Mouse (Mus musculus) lung, postnatal 14 days (tissue): Measurements from ENCODE around the gene Etl4.

Experiments used
- DNase-seq: peaks from one replicate; pipeline ENCODE4 v3.0.0; 2021

Gene Etl4

GRCm38 (mm10) chr2:20723990-20724745 lies 814.6 kb downstream of the Etl4 start:
- no peak for DNase-seq

DNA sequence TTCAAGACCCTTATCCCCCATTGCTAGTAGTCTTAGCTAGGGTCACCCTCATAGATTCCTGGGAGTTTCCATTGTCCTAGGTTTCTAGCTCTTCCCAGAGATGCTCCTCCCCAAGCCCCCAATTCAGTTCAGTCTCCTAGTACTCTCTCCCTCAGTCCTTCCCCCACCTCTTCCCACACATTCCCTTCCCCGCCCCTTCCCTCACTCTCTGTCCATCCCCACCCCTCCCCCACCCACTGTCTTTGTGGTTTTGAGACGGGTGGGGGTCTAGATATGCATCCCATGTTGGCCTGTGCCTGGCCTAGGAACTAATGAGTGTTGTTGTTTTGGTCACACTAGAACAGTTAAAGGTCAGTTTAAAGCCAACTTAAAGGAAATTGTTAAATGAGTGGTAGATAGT lies 817.4 kb downstream of the Etl4 start:
- no peak for DNase-seq

DNA sequence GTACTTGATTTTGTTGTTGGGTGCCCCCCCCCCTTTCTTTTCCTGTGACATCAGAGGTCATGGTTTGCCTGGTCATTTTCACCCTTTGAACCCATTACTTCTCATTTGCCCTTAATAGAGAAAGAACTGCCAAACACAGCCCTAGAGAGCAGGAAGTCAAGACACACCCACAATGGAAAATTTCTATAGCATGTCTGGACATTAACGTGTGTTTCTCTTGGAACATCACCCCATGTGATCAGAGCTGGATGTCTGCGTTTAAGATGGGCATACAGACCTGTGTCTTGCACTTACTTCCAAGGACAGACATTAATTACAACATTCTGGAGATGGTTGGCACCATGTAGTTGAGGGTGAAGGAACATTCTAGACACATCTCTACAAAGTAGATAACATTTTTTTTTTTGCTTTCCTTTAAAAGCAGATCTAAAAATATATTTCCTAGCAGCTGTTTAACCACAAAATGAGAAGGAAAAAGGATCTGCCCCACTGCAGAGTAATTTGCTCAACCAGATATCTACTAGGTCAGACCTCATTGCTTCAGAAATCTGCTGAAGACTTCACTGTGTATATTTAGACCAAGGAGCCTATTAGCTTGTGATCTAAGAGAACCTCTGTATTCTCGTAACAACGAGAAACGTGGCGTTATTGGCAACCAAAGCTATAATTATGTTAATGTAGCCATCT lies 818.3 kb downstream of the Etl4 start:
- no peak for DNase-seq

- DNase-seq = no peak
Observed at GRCm38 (mm10) chr2:20735444-20735843, 825.9 kb downstream of the Etl4 start.

DNA sequence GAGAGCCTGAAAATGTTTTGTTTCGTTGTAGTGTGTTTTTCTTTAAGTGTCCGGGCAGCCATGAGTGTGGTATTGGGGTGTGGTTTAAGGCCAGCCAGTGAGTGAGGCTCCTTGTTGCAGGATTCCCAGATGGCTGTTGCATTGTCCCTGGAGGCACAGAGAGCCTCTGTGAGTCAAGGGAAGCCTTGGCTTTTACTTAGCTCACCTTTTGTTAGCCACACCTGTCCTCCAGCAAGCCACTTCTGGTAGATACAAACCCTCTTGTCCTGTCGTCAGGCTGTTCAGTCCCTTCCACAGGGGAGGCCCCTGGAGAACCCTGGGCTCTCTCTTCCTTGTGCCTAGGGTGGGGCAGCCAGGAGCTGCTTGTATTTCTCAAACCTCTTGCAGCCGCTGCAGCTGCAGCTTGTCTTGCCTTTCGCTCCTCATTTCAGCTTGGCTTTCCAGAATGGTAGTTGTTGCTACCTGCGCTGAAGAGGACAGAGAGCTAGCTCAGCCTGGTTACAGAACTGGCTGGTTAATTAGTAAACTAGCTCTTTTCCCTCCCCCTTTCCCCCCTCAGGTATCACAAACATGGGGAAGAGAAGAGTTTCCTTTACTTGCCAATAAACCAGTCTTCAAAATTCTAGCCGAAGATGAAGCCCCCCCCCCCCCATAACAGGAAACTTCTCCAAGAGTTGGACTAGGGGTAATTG lies 826.9 kb downstream of the Etl4 start:
- peak; percentile 4 for DNase-seq

GRCm38 (mm10) chr2:20737112-20737808 lies 827.7 kb downstream of the Etl4 start:
- no peak for DNase-seq

- DNase-seq = no peak
Observed at GRCm38 (mm10) chr2:20737837-20738236, 828.3 kb downstream of the Etl4 start.

DNA sequence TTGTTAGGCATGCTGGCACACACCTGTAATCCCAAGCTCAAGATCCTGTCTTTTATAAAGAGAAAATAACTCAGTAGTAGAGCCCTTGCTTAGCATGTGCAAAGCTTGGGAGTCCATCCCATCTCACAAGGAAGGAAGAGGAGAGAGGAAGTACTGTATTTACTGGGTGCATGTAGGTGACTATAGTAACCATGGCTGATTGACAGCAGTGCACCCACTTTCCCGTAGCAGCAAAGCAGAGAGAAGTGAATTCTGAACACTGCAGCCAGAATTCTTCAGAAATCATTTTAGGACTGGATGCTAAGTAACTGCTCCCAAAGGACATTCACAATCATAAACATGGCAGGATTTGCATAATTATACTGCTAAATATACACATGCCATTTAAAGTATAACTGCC lies 838.1 kb downstream of the Etl4 start:
- no peak for DNase-seq

DNA sequence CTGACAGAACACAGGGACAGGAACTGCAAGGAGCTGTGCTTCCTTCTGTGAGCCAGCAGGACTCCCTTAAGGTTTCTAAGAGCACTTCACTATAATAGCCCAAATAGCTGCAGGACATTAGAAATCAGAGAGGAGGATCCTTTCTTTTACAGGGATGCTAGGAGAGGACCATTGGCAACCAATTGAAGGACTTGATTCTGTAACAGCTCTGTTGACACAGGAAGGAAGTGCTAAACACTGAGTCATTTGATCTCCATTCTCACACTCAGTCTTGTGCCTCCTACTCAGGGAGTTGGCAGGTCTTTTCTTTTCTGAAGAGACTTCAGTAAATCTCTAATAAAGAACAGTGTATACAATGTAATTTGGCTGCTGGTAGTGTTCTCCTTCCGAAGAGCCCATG lies 838.9 kb downstream of the Etl4 start:
- no peak for DNase-seq

GRCm38 (mm10) chr2:20749687-20750086 lies 840.1 kb downstream of the Etl4 start:
- DNase-seq = no peak

DNA sequence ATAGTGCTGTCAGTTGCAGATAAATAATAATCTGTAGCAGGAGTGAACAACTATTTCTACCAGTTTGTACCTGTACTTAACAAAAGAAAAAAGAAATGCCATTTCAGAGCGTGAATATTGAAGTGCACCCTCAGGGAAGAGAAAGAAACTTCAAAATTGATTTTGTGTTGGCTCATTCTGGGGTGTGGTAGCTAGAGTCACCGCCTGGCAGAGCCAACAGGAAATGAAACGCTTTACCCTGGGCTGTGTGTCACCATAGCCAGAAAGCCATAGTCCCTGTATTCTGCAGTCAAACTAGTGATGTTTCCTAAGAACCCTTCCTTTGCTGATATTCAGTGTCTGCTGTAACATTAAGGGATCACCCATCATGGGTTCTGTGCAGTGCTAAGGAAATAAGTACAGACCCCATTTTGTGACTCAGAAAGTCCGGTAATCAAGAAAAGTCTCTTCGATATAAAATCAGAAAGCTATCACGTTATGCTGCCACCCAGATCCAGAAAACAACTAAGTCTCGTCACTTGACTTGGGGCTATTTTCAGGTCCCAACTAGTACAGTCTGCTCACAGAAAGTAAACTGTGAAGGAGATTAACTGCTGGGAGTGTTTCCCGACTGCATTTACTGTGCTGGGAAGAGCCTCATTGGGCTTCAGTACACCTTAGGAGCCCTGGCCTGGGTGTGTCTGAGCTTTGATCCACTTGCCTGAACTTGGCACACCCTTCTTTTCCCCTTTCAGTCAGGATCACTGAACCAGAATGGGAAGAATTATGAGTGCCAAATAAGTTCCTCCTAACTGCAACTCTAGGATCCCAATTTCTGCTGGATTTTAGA lies 843.9 kb downstream of the Etl4 start:
- DNase-seq = no peak

DNA sequence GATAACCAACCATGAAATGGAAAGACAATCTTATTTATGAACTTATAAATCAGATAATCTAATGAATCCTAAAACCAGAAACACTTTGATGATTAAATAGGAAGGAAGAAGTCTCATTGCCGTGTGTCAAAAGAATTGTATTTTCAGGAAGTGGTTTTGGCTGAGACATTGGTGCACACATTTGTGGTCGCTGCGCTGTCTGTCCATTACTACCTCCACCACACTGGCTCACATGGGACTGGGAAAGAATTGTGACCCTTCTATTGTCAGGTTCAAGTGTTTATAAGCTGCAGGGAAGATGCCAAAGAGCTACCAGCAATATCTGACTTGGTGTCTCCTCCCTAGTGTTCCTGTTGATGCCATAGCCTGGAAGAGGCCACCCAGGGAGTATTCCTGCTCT lies 847.4 kb downstream of the Etl4 start:
- DNase-seq = no peak

GRCm38 (mm10) chr2:20759045-20759662 lies 849.6 kb downstream of the Etl4 start:
- no peak for DNase-seq

- no peak for DNase-seq
Observed at GRCm38 (mm10) chr2:20761320-20761719, 851.7 kb downstream of the Etl4 start.

GRCm38 (mm10) chr2:20761751-20762150 lies 852.2 kb downstream of the Etl4 start:
- DNase-seq = no peak

GRCm38 (mm10) chr2:20763511-20764212 lies 854.1 kb downstream of the Etl4 start:
- DNase-seq = no peak

DNA sequence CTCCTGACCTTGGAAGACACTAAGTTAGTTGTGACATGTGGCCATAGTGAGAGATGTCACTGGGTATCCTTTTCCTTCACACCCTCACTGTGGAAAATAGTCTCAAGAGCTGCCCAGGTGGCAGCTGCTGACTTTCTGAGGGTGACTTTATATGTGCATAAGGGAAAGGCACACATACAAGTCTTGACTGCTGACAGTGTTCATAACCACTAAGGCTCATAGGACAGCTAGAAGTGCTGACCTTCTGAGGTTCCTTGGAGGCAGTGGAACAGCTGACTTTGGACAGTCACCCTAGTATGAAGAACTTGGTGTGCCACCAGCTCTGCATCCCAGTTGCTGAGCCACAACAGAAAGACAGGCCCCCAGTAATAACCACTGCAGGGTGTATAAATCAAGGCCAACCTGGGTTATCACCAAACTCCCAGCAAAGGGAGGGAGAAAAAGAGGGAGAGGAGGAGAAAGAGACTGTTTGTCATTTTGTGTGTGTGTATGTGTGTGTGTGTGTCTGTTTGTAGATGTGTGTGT lies 855.0 kb downstream of the Etl4 start:
- no peak for DNase-seq

DNA sequence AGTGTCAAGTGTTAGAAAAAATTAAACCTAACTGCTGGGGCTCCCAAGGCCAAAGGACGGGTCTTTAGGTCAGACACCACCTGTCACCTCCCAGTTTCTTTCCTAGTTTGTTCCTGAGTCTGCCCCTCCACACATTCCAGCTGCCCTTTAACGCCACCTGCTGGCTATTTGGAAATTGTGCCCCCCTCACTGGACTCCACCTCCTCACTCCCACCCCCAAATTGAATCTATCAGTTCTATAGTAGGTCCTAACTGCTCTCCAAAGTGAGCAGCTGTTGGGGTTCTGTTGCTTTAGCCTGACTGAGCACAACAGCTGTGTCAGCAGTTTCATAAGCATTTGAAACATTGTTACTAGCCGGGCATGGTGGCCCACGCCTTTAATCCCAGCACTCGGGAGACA lies 859.1 kb downstream of the Etl4 start:
- DNase-seq = no peak

GRCm38 (mm10) chr2:20770171-20770570 lies 860.6 kb downstream of the Etl4 start:
- no peak for DNase-seq

DNA sequence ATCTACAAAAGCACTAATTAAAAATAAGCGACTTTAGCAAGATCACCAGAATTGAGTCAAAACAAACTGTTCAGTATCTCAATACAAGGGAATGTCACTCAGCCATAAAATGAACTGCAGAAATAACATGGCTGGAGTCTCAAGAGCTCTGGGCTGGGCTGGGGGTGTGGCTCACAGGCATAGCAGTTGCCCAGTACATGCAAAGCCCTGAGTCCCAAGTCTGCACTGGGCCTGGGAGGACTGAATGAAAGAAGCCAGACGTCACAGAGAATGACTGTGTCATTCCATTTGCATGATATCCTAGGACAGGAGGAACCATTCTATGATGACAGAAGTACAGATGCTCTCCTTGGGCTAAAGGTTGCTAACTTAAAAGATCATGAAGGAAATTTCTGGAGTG lies 864.9 kb downstream of the Etl4 start:
- no peak for DNase-seq

GRCm38 (mm10) chr2:20776171-20776704 lies 866.7 kb downstream of the Etl4 start:
- no peak for DNase-seq
